Mouse (Mus musculus) MEL-GATA-1-ER (cell line): ENCODE measurements around the gene Edn2.

Source experiments
- DNase-seq: peaks from one replicate; pipeline ENCODE4 v3.0.0-alpha.2; 2012; ENCODE audit warnings: low read depth; ENCODE audit errors: extremely low read depth

Gene Edn2

DNA sequence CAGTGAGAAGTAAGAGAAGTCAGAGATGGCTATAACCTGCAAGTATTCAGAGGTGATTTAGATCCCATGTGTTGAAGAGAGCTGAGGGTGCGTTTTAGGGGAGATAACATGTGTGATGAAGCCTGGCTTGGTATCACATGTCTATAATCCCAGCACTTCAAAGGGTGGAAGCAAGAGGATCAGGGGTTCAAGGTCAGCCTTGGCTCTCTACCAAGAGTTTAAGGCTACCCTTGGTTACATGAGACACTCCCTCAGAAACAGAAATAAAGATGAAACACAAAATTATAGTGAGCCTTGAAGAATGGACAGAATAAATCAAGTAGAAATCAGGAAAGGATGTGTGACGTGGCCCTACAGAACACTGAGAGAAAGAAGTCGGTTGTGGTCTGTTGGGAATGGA lies 7.3 kb upstream of the Edn2 start:
- no peak for DNase-seq

GRCm38 (mm10) chr4:120158714-120159310 lies 2.2 kb upstream of the Edn2 start:
- no peak for DNase-seq

GRCm38 (mm10) chr4:120162586-120162985 lies 1.6 kb downstream of the Edn2 start:
- DNase-seq = no peak

DNA sequence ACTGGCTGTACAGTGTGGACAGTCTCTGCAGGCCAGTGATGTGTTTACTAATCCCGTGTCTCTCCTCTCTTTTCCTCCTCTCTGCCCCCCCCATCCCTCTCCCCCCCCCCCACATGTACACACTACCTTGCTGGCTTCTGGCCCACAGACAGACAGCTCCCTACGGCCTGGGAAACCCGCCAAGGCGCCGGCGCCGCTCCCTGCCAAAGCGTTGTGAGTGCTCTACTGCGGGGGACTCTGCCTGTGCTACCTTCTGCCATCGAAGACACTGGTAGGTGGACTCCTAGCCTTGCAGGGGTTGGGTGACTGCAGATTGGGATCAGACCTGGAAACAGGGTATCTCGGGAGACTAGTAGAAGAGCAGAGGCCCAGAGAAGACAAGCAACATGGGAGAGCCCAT lies 2.2 kb downstream of the Edn2 start:
- DNase-seq = no peak

DNA sequence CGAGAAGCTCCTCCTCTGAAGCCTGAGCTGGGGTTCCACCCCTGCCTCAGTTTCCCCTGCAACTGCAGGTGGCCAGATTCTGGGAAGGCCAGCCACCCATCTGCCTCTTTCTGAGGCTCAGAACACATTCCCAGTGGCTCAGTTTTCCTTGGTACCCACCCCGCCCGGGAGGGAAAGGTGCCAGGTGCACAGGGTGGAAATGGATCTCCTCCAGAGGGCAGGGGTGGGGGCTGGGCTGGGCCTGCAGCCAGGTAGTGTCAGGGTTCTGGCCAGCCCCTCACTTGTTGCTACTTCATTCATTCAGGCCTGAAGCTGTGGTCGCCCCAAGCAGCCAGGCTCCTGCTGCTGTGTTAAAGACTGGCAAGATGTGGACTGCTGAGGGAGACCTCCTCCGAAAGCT lies 3.3 kb downstream of the Edn2 start:
- no peak for DNase-seq

DNA sequence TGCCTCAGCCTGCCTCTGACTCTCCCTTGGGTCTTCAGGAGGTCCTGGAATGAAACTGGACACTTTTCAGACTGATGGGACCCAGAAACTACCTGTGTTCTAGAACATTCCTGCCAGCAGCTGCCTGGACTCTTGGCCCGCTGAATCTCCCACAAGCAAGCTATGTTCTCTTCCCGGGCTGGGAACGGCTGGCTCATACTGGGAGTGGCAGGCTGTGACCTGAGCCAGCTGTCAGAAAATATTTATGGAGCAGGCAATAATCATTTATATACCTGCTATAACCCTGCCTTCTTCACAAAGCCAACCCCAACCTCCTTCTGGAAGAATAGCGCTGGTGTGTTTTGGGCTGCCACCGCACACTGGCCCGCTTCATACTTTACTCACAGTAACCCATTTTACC lies 6.8 kb downstream of the Edn2 start:
- no peak for DNase-seq

- DNase-seq = no peak
Measured at GRCm38 (mm10) chr4:120168346-120168745, 7.3 kb downstream of the Edn2 start.

DNA sequence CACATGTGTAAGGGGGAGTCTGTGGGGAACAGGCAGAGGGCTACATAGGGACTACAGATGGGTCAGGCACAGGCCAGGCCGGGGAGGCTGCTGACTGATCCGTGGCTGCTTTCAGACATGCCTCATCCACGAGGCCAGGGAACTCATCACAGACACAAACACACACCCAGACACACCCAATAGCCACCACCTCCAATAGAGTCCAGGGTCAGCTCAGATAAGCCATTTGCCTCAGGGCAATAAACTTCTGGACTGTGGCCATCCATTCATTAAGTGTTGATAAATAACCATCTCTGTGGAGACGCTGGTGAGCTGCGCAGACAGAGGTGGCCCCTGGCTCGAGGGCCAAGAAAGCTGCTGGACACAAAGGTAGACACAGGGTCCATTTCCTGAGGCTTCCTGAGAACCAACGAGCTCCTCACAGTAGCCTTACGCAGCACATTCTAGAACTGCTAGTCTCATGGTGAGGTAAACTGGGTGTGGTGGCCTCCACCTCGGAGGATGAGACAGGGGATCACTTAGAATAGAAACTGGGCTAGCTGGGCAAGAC lies 9.5 kb downstream of the Edn2 start:
- no peak for DNase-seq

GRCm38 (mm10) chr4:120172050-120172684 lies 11.2 kb downstream of the Edn2 start:
- DNase-seq = no peak

- no peak for DNase-seq
Measured at GRCm38 (mm10) chr4:120179123-120179522, 18.1 kb downstream of the Edn2 start.

- DNase-seq = no peak
Measured at GRCm38 (mm10) chr4:120180535-120180934, 19.5 kb downstream of the Edn2 start.

GRCm38 (mm10) chr4:120184374-120184991 lies 23.5 kb downstream of the Edn2 start:
- DNase-seq = no peak

- DNase-seq = no peak
Measured at GRCm38 (mm10) chr4:120186441-120186840, 25.4 kb downstream of the Edn2 start.

GRCm38 (mm10) chr4:120186934-120187333 lies 25.9 kb downstream of the Edn2 start:
- no peak for DNase-seq

DNA sequence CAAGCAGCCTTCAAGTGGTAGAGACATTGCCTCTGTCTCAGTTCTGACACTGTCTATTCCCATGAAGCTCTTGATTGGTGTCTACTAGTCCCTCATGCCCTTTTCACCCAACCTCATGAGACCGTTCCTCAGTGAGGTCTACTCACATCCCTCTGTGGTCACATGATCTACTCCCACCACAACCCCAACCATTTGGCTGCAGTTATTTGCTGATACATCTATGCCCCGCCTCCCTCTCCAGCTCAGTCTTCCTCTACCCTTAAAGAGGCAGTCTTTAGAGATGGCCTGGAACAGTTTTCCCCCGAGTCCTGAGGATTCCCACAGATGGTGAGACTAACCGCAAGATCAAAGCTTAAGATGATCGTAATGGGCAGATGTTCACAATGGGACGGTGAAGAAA lies 27.2 kb downstream of the Edn2 start:
- no peak for DNase-seq

DNA sequence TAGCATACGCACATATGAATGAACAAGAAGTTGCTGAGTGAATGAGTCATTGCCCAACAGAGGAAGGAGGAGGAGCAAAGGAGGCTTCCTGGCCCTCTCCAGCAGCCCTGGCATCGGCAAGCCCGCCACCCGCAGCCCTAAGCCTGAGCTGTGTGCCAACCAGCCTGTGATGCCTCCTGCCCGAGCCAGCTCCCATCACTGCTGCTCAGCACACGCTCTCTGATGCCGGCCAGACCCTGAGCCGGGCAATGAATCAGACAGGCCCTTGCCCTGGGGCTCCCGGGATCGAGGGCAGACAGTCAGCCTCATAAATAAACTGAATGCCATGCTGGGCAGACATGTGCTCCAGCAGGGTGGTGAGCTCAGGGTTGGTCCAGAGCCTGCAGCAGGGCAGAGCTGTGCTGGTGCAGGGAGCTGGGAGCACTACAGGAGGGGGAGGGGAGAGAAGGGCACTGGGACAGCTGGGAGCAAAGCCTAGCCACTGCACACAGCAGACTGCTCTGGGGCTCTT lies 27.7 kb downstream of the Edn2 start:
- DNase-seq = no peak

GRCm38 (mm10) chr4:120189941-120190340 lies 28.9 kb downstream of the Edn2 start:
- DNase-seq = no peak

DNA sequence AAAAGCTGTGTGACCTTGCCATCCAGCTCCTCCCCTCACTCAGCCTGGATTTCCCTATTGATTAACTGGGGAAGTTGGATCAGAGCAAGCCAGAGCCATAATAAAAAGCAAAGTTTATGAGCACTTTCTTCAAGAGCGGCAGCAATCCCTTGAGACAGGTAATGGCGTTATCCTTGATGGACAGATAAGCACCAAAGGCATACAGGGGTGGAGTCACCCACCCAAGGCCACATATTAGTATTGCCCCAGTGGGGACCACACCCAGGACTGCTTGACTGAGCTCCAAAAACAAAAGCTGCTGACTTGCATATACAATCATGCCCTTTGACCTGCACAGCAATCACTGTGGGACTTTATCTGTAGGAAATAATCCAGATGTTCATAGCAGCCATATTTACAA lies 31.0 kb downstream of the Edn2 start:
- DNase-seq = no peak

DNA sequence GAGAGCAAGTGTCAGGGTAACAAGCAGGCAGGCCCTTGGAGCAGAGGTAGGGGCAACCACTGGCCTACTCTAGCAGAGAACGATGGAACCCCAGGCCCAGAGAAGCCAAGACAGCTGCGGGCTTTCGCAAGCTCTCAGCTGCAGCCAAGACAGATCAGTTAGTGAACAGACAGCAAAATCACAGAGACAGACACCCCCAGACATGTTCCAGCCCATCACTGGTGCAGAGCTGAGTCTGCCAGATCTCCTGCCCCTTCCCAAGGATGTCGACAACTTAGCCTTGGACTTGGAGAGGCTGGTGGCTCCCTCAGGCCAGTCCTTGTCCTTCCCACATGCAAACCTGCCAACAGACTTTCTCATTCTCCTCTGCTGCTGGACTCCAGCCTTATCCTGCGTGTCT lies 33.0 kb downstream of the Edn2 start:
- DNase-seq = no peak

- no peak for DNase-seq
Measured at GRCm38 (mm10) chr4:120194965-120195364, 34.0 kb downstream of the Edn2 start.

DNA sequence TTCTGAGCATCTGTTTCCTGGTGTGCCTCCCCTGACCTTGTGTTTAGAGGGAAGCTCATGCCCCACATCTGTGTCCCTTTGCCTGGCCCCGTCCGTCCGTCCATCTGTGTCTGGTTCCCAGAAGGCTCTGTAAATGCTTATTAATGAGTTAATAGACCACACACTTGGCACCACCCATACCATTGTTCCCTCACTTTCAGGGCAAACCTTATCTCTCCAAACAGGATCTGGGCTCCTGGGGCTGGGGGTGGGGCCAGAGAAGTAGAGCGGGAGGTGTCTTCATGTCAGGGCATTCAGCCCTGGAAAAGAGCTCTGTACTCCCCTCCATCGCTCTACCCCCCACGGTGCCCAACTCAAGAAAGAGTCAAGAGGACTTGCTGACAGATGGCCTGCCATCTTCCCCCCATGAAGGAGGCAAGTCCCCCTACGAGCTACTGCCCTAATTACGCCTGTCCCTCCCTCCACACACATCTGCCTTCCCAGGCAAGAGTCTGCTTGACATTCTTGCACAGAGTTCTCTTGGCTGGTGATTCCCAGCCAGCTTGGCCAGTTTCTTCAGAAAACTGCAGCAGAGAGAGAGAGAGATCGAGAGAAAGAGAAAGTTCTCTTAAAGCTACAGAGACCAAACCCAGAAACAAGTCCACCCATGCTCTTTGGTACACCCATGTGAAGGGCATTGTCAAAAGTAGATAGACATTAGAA lies 38.3 kb downstream of the Edn2 start:
- DNase-seq = no peak
